Mouse (Mus musculus) cerebellum, adult (tissue): ENCODE results near the gene Evc.
A peak's percentile ranks its signal among the peaks of the same experiment; 100 is the strongest.

ENCODE experiments used
- ATAC-seq: cut with Nextera tagmentation; 2 replicates; pipeline ENCODE4 v1.9.2; 2017; ENCODE audit warnings: mild to moderate bottlenecking, moderate library complexity, mixed read lengths; ENCODE audit not compliant: insufficient number of reproducible peaks, low FRiP score, low TSS enrichment

The Evc gene

GRCm38 (mm10) chr5:37312980-37313722 lies 23.5 kb downstream of the Evc start:
- ATAC-seq = no peak

- no peak for ATAC-seq
Measured at GRCm38 (mm10) chr5:37310026-37310425, 26.7 kb downstream of the Evc start.

GRCm38 (mm10) chr5:37298370-37298769 lies 38.3 kb downstream of the Evc start:
- 0 out of 2 replicates have a peak, but pooled peaks have one; percentile 19 for ATAC-seq

- no peak for ATAC-seq
Measured at GRCm38 (mm10) chr5:37296717-37297116, 40.0 kb downstream of the Evc start.

- ATAC-seq = no peak
Measured at GRCm38 (mm10) chr5:37290983-37291382, 45.7 kb downstream of the Evc start.

- ATAC-seq = peak; percentile 43; the same call in 1 of the 2 replicates
Measured at GRCm38 (mm10) chr5:37289236-37289635, 47.5 kb downstream of the Evc start.

GRCm38 (mm10) chr5:37288374-37288773 lies 48.3 kb downstream of the Evc start:
- peak; percentile 54 for ATAC-seq

GRCm38 (mm10) chr5:37281021-37281420 lies 55.7 kb downstream of the Evc start:
- ATAC-seq = no peak

- ATAC-seq = no peak
Measured at GRCm38 (mm10) chr5:37263816-37264215, 72.9 kb downstream of the Evc start.

GRCm38 (mm10) chr5:37261734-37262133 lies 75.0 kb downstream of the Evc start:
- ATAC-seq = no peak

- ATAC-seq = no peak
Measured at GRCm38 (mm10) chr5:37257243-37257642, 79.5 kb downstream of the Evc start.

- ATAC-seq = no peak
Measured at GRCm38 (mm10) chr5:37256823-37257222, 79.9 kb downstream of the Evc start.

- peak; percentile 6; the same call in 1 of the 2 replicates for ATAC-seq
Measured at GRCm38 (mm10) chr5:37254523-37254922, 82.2 kb downstream of the Evc start.

GRCm38 (mm10) chr5:37252101-37252804 lies 84.4 kb downstream of the Evc start:
- no peak for ATAC-seq

- ATAC-seq = no peak
Measured at GRCm38 (mm10) chr5:37251596-37251995, 85.1 kb downstream of the Evc start.

- ATAC-seq = no peak
Measured at GRCm38 (mm10) chr5:37248870-37249269, 87.8 kb downstream of the Evc start.

- peak; percentile 68 for ATAC-seq
Measured at GRCm38 (mm10) chr5:37247456-37247855, 89.2 kb downstream of the Evc start.

GRCm38 (mm10) chr5:37246138-37246910 lies 90.4 kb downstream of the Evc start:
- ATAC-seq = no peak

- ATAC-seq = no peak
Measured at GRCm38 (mm10) chr5:37245651-37246050, 91.0 kb downstream of the Evc start.

GRCm38 (mm10) chr5:37244666-37245242 lies 91.9 kb downstream of the Evc start:
- no peak for ATAC-seq

- ATAC-seq = no peak
Measured at GRCm38 (mm10) chr5:37244161-37244560, 92.5 kb downstream of the Evc start.
